Mouse (Mus musculus) brain, embryonic 14.5 days (tissue): ENCODE measurements at regions not wholly inside any gene's neighbourhood (a gene's known extent, or its start where the extent isn't known, plus 50 kb on each side); places are given as distances from the start of the nearest gene placed in this dataset.

Source experiments
- CTCF ChIP-seq: fragments of 200-500 bp; IDR thresholded peaks from 2 replicates; pipeline ENCODE4 v1.5.1; 2012; ENCODE audit warnings: inconsistent platforms, mild to moderate bottlenecking, moderate library complexity, borderline replicate concordance; ENCODE audit not compliant: insufficient read depth, insufficient read length; ENCODE audit errors: extremely low read depth
- POLR2A ChIP-seq: fragments of 200-500 bp; IDR thresholded peaks from 2 replicates; pipeline ENCODE4 v1.6.1; 2012; ENCODE audit warnings: mild to moderate bottlenecking, inconsistent platforms, borderline replicate concordance; ENCODE audit not compliant: poor library complexity, insufficient read depth, insufficient read length, severe bottlenecking; ENCODE audit errors: extremely low read depth

- TF ChIP-seq CTCF (no peak), POLR2A (no peak)
Measured at GRCm38 (mm10) chr16:22725261-22725660, 68.2 kb upstream of the Dgkg start.
